Mouse (Mus musculus): ENCODE measurements around the gene Ms4a4b. TPM values are rescaled to one million over a fixed set of nuclear protein-coding genes. Genes with fewer than 3 reads are reported as not detected.

Gene Ms4a4b
- total RNA-seq (2012; rRNA removed) (not detected in 2 replicates), total RNA-seq (2014; rRNA removed) (not detected in 2 replicates), polyA plus RNA-seq (2012; ENCODE audit: insufficient read length, low read depth) (not detected in 2 replicates)

DNA sequence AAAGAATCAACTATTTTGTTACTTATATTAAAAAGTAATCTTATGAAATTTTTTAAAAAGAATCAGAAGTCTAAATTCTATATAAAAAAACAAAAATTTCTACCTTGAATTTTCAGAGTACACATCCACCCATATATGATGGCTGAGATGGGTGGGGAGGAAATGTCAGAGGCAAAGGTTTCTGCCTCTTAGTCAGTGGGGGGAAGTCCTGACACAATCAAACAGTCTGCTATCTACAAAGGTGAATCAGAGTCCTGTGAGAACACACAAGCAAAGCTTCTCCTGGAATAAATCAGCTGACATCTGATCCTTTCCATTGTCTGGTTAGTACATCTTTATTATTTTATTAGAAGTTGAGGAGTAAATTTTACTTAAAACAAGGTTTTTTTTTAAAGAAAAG is at the start of gene Ms4a4b:
Ms4a4b (plus strand) TSS at position 216 of the 400 bp plus-strand sequence.
- H3K4me3 ChIP-seq (replicated peaks in 1 of 3; ENCODE audit: low read depth in 2 of 3, low read length in 2 of 3, poor library complexity in 1 of 3): no peak within 1 kb of the TSS

DNA sequence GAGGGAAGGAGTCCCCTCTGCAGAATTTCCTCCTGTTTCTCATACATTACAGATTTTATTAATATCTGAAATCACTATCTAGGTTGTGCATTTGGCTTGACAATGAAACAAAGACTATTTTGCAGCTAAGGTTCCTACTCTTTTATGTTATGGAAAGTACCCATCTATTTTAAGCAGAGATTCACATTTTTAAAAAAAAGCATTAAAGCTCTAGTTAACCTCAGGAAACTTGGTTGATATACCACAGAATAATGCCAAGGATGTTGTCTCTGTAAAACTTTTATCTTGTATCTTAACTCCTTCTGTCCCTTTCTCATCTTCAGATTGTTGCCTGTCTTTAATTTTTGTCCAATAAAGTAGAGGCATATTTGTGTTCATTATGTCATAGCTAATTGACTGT is 47.6 kb upstream of the Ms4a4b start:
- no peak for DNase-seq (ENCODE audit: extremely low read depth)
- Histone ChIP-seq H3K4me3 (replicated peaks in 1 of 3; ENCODE audit: low read depth in 2 of 3, low read length in 2 of 3, poor library complexity in 1 of 3) (no peak overlapping the region), H3K9me3 (replicated peaks; ENCODE audit: low read length) (no peaks in the 10 kb centered on the region), H3K9ac (ENCODE audit: insufficient read depth, low read depth) (no peak overlapping the region), H3K27me3 (replicated peaks) (no peaks in the 10 kb centered on the region), H3K4me2 (ENCODE audit: insufficient read depth, low read depth, poor library complexity, severe bottlenecking) (no peak overlapping the region), H3K27ac (ENCODE audit: insufficient read depth, low read depth) (no peak overlapping the region), H3K4me1 (ENCODE audit: control insufficient read depth in 1 of 2, insufficient read depth in 2 of 2) (peaks cover 0 to 8% of the 10 kb centered on the region in 2 experiments; a peak in 2 of 4 replicates), H3K79me2 (replicated peaks; ENCODE audit: control insufficient read depth, extremely low read depth, insufficient read depth, poor library complexity, severe bottlenecking) (no peaks in the 10 kb centered on the region), H3K36me3 (replicated peaks in 1 of 2; ENCODE audit: control insufficient read depth in 1 of 2, insufficient read depth in 1 of 2, low read length in 1 of 2) (no peaks in the 10 kb centered on the region)
- in situ Hi-C loops (cut with MboI; ENCODE audit: low pct_ligation_motif_present, low pct_unique_long_range_greater_than_20kb, low sequenced_read_pairs) (no loop called here), dilution Hi-C loops (cut with MboI; ENCODE audit: extremely low pct_ligation_motif_present, extremely low pct_unique_long_range_greater_than_20kb, low sequenced_read_pairs) (no loop called here)
- TF ChIP-seq RCOR1 (conservative IDR thresholded peaks at IDR 0.05; ENCODE audit: low read depth, low read length) (no peak), NELFE (IDR thresholded peaks at IDR 0.05; ENCODE audit: low read depth, low read length) (no peak), CHD1 (IDR thresholded peaks at IDR 0.05; ENCODE audit: low read depth, low read length) (no peak), MXI1 (IDR thresholded peaks at IDR 0.05; ENCODE audit: low read depth, low read length) (no peak), ELF1 (IDR thresholded peaks at IDR 0.05; ENCODE audit: low read depth, low read length) (no peak), MAZ (IDR thresholded peaks at IDR 0.05; ENCODE audit: low read depth, low read length) (no peak), GABPA (IDR thresholded peaks at IDR 0.05; ENCODE audit: insufficient replicate concordance, low read depth, low read length) (no peak), TCF12 (IDR thresholded peaks at IDR 0.05; ENCODE audit: low read depth, low read length) (no peak), IRF4 (IDR thresholded peaks at IDR 0.05; ENCODE audit: low read depth, low read length) (no peak), CTCF (conservative IDR thresholded peaks at IDR 0.05 in 1 of 2, IDR thresholded peaks at IDR 0.05 in 1 of 2; ENCODE audit: low read depth in 2 of 2, low read length in 2 of 2) (no peak), EP300 (IDR thresholded peaks at IDR 0.05; ENCODE audit: low read length) (no peak), MYC (IDR thresholded peaks at IDR 0.05; ENCODE audit: low read depth, low read length) (no peak), POLR2A (IDR thresholded peaks at IDR 0.05; ENCODE audit: low read depth, low read length) (no peak), ZMIZ1 (IDR thresholded peaks at IDR 0.05; ENCODE audit: low read depth, low read length) (no peak), MAX (IDR thresholded peaks at IDR 0.05; ENCODE audit: low read length) (no peak), PAX5 (IDR thresholded peaks at IDR 0.05; ENCODE audit: low read length) (no peak), RAD21 (IDR thresholded peaks at IDR 0.05; ENCODE audit: low read depth, low read length) (no peak), POLR2AphosphoS2 (IDR thresholded peaks at IDR 0.05; ENCODE audit: low read depth, low read length) (no peak)

More for the DNA sequence above, at the start of gene Ms4a4b:
- TF ChIP-seq ZNF384 (IDR thresholded peaks at IDR 0.05; ENCODE audit: low read depth, low read length) (no peak), HCFC1 (IDR thresholded peaks at IDR 0.05; ENCODE audit: low read depth, low read length) (no peak), POLR2AphosphoS2 (IDR thresholded peaks at IDR 0.05; ENCODE audit: low read depth, low read length) (no peak), SMC3 (IDR thresholded peaks at IDR 0.05; ENCODE audit: low read depth, low read length) (no peak), JUND (conservative IDR thresholded peaks at IDR 0.05; ENCODE audit: low read depth, low read length) (no peak), EP300 (IDR thresholded peaks at IDR 0.05; ENCODE audit: low read length) (no peak), ZKSCAN1 (IDR thresholded peaks at IDR 0.05; ENCODE audit: borderline replicate concordance, low read depth, low read length) (no peak), USF2 (conservative IDR thresholded peaks at IDR 0.05; ENCODE audit: low read depth, low read length) (no peak), SIN3A (IDR thresholded peaks at IDR 0.05; ENCODE audit: low read length) (no peak), CHD1 (IDR thresholded peaks at IDR 0.05; ENCODE audit: low read depth, low read length) (no peak), KAT2A (IDR thresholded peaks at IDR 0.05; ENCODE audit: insufficient replicate concordance, low read length) (no peak), POLR2A (IDR thresholded peaks at IDR 0.05; ENCODE audit: low read depth, low read length) (no peak), ETS1 (conservative IDR thresholded peaks at IDR 0.05; ENCODE audit: low read depth, low read length) (no peak), ZC3H11A (IDR thresholded peaks at IDR 0.05; ENCODE audit: low read depth, low read length) (no peak), UBTF (IDR thresholded peaks at IDR 0.05; ENCODE audit: low read depth, low read length) (no peak), MAZ (IDR thresholded peaks at IDR 0.05; ENCODE audit: low read depth, low read length) (no peak), USF1 (IDR thresholded peaks at IDR 0.05; ENCODE audit: low read depth, low read length) (no peak), RCOR1 (conservative IDR thresholded peaks at IDR 0.05; ENCODE audit: low read depth, low read length) (no peak)
- DNase-seq (ENCODE audit: extremely low read depth): no peak
- in situ Hi-C loops (cut with MboI; ENCODE audit: low pct_ligation_motif_present, low pct_unique_long_range_greater_than_20kb, low sequenced_read_pairs) (no loop called here), dilution Hi-C loops (cut with MboI; ENCODE audit: extremely low pct_ligation_motif_present, extremely low pct_unique_long_range_greater_than_20kb, low sequenced_read_pairs) (no loop called here)
- Histone ChIP-seq H3K4me1 (ENCODE audit: control insufficient read depth in 1 of 2, insufficient read depth in 2 of 2) (no peaks in the 10 kb centered on the region), H3K79me2 (replicated peaks; ENCODE audit: control insufficient read depth, extremely low read depth, insufficient read depth, poor library complexity, severe bottlenecking) (no peaks in the 10 kb centered on the region), H3K9ac (ENCODE audit: insufficient read depth, low read depth) (no peak within 1 kb of the TSS), H3K27ac (ENCODE audit: insufficient read depth, low read depth) (no peak within 1 kb of the TSS), H3K4me2 (ENCODE audit: insufficient read depth, low read depth, poor library complexity, severe bottlenecking) (no peak within 1 kb of the TSS), H3K9me3 (replicated peaks; ENCODE audit: low read length) (no peaks in the 10 kb centered on the region), H3K27me3 (replicated peaks) (no peaks in the 10 kb centered on the region), H3K36me3 (replicated peaks in 1 of 2; ENCODE audit: control insufficient read depth in 1 of 2, insufficient read depth in 1 of 2, low read length in 1 of 2) (no peaks in the 10 kb centered on the region)
